Mouse (Mus musculus): ENCODE data around the gene Odf3. TPM values are rescaled to one million over a fixed set of nuclear protein-coding genes. Genes with fewer than 3 reads are reported as not detected.

Gene Odf3
- polyA plus RNA-seq, 1 experiment from 2014 or later: not detected

GRCm38 (mm10) chr7:140899121-140899520, 51.5 kb downstream of the Odf3 start:
- DNase-seq (ENCODE audit: low spot score) (no peak), ATAC-seq (replicated peaks; ENCODE audit: insufficient number of reproducible peaks, low FRiP score, low TSS enrichment, low read depth) (no peak)
- Histone ChIP-seq H3K9me3 (replicated peaks; ENCODE audit: control insufficient read depth, low read length) (no peaks in the 10 kb centered on the region), H3K9ac (replicated peaks; ENCODE audit: low read length) (no peak overlapping the region), H3K27ac (replicated peaks; ENCODE audit: low read depth, low read length) (no peak overlapping the region), H3K4me3 (ENCODE audit: low read depth, low read length) (no peak overlapping the region), H3K4me2 (ENCODE audit: low read depth, low read length) (no peak overlapping the region), H3K27me3 (ENCODE audit: control insufficient read depth, insufficient read depth, low read length) (no peaks in the 10 kb centered on the region), H3K4me1 (ENCODE audit: control insufficient read depth, insufficient read depth, low read length) (no peaks in the 10 kb centered on the region), H3K36me3 (replicated peaks; ENCODE audit: control insufficient read depth, insufficient read depth, low read depth, low read length) (peaks cover 13% of the 10 kb centered on the region)
- 78% methylated on average over 3 of the region's 3 CpGs for WGBS

- Histone ChIP-seq H3K27ac (replicated peaks; ENCODE audit: low read depth, low read length) (no peak within 1 kb of the TSS), H3K9me3 (replicated peaks; ENCODE audit: control insufficient read depth, low read length) (no peaks in the 10 kb centered on the region), H3K9ac (replicated peaks; ENCODE audit: low read length) (no peak within 1 kb of the TSS), H3K4me3 (ENCODE audit: low read depth, low read length) (no peak within 1 kb of the TSS), H3K4me2 (ENCODE audit: low read depth, low read length) (no peak within 1 kb of the TSS), H3K27me3 (ENCODE audit: control insufficient read depth, insufficient read depth, low read length) (no peaks in the 10 kb centered on the region), H3K4me1 (ENCODE audit: control insufficient read depth, insufficient read depth, low read length) (no peaks in the 10 kb centered on the region), H3K36me3 (replicated peaks; ENCODE audit: control insufficient read depth, insufficient read depth, low read depth, low read length) (peaks cover 9% of the 10 kb centered on the region)
- ATAC-seq (replicated peaks; ENCODE audit: insufficient number of reproducible peaks, low FRiP score, low TSS enrichment, low read depth) (no peak), DNase-seq (ENCODE audit: low spot score) (no peak)
- WGBS: 87% methylated on average over 10 of the region's 10 CpGs
These were observed 52.6 kb downstream of the Odf3 start, which contains the start of gene Cox8b for GRCm38 (mm10) chr7:140900220-140900619. Gene Cox8b, minus strand, starts transcription at chr7:140900446.

Other genes starting within 250 kb of the Odf3 start
- not detected in 2 replicates for gene Olfr46, start 246.5 kb upstream of the Odf3 start, polyA plus RNA-seq (2014; fragmentation: Nextera tagmentation; extraction: Ambion mirVana)
- not detected in 2 replicates for gene Olfr61, start 218.8 kb upstream of the Odf3 start, polyA plus RNA-seq (2014; fragmentation: Nextera tagmentation; extraction: Ambion mirVana)
- gene Olfr53, start 201.4 kb upstream of the Odf3 start, polyA plus RNA-seq (2014; fragmentation: Nextera tagmentation; extraction: Ambion mirVana): not detected in 2 replicates
- not detected in 2 replicates for gene Olfr539, start 187.9 kb upstream of the Odf3 start, polyA plus RNA-seq (2014; fragmentation: Nextera tagmentation; extraction: Ambion mirVana)
- gene Olfr45, start 165.9 kb upstream of the Odf3 start, polyA plus RNA-seq (2014; fragmentation: Nextera tagmentation; extraction: Ambion mirVana): not detected in 2 replicates
- not detected in 2 replicates for gene Olfr541, start 150.5 kb upstream of the Odf3 start, polyA plus RNA-seq (2014; fragmentation: Nextera tagmentation; extraction: Ambion mirVana)
- not detected in 2 replicates for gene Cyp2e1, start 84.1 kb upstream of the Odf3 start, polyA plus RNA-seq (2014; fragmentation: Nextera tagmentation; extraction: Ambion mirVana)
- gene Syce1, start 60.0 kb upstream of the Odf3 start, polyA plus RNA-seq (2014; fragmentation: Nextera tagmentation; extraction: Ambion mirVana): 0.14 and 0.38 TPM in 2 replicates
- gene Zfp941, start 25.6 kb upstream of the Odf3 start, polyA plus RNA-seq (2014; fragmentation: Nextera tagmentation; extraction: Ambion mirVana): 3.5 and 3.6 TPM in 2 replicates
- gene Urah, start 12.8 kb upstream of the Odf3 start, polyA plus RNA-seq (2014; fragmentation: Nextera tagmentation; extraction: Ambion mirVana): 1.1 and 1.3 TPM in 2 replicates
- not detected in 2 replicates for gene Scgb1c1, start 2.3 kb upstream of the Odf3 start, polyA plus RNA-seq (2014; fragmentation: Nextera tagmentation; extraction: Ambion mirVana)
- gene Gm45785, start 8.5 kb downstream of the Odf3 start, polyA plus RNA-seq (2014; fragmentation: Nextera tagmentation; extraction: Ambion mirVana): not detected in 2 replicates
- gene Ric8a, start 9.2 kb downstream of the Odf3 start, polyA plus RNA-seq (2014; fragmentation: Nextera tagmentation; extraction: Ambion mirVana): 56.7 and 58.3 TPM in 2 replicates
- 22.9 and 31.8 TPM in 2 replicates for gene Bet1l, start 9.8 kb downstream of the Odf3 start, polyA plus RNA-seq (2014; fragmentation: Nextera tagmentation; extraction: Ambion mirVana)
- 185 and 195 TPM in 2 replicates for gene Psmd13, start 34.2 kb downstream of the Odf3 start, polyA plus RNA-seq (2014; fragmentation: Nextera tagmentation; extraction: Ambion mirVana)
- gene Sirt3, start 34.5 kb downstream of the Odf3 start, polyA plus RNA-seq (2014; fragmentation: Nextera tagmentation; extraction: Ambion mirVana): 17.1 and 19.3 TPM in 2 replicates
- not detected in 2 replicates for gene Cox8b, start 52.6 kb downstream of the Odf3 start, polyA plus RNA-seq (2014; fragmentation: Nextera tagmentation; extraction: Ambion mirVana)
- gene Nlrp6, start 73.1 kb downstream of the Odf3 start, polyA plus RNA-seq (2014; fragmentation: Nextera tagmentation; extraction: Ambion mirVana): 0.07 TPM in 1 of 2 replicates, not detected in the other
- gene Pgghg, start 93.6 kb downstream of the Odf3 start, polyA plus RNA-seq (2014; fragmentation: Nextera tagmentation; extraction: Ambion mirVana): 12.4 and 14.3 TPM in 2 replicates
- 0.38 and 0.78 TPM in 2 replicates for gene Ifitm5, start 102.5 kb downstream of the Odf3 start, polyA plus RNA-seq (2014; fragmentation: Nextera tagmentation; extraction: Ambion mirVana)
- gene Gm45717, start 108.1 kb downstream of the Odf3 start, polyA plus RNA-seq (2014; fragmentation: Nextera tagmentation; extraction: Ambion mirVana): not detected in 2 replicates
- gene Ifitm2, start 108.2 kb downstream of the Odf3 start, polyA plus RNA-seq (2014; fragmentation: Nextera tagmentation; extraction: Ambion mirVana): 595 and 632 TPM in 2 replicates
- gene Ifitm1, start 119.4 kb downstream of the Odf3 start, polyA plus RNA-seq (2014; fragmentation: Nextera tagmentation; extraction: Ambion mirVana): 19.9 and 20.1 TPM in 2 replicates
- gene Ifitm3, start 163.0 kb downstream of the Odf3 start, polyA plus RNA-seq (2014; fragmentation: Nextera tagmentation; extraction: Ambion mirVana): 29.8 and 36.5 TPM in 2 replicates
- gene Ifitm6, start 170.1 kb downstream of the Odf3 start, polyA plus RNA-seq (2014; fragmentation: Nextera tagmentation; extraction: Ambion mirVana): not detected in 2 replicates
- not detected in 2 replicates for gene Gm17387, start 181.3 kb downstream of the Odf3 start, polyA plus RNA-seq (2014; fragmentation: Nextera tagmentation; extraction: Ambion mirVana)
- 15.8 and 19.4 TPM in 2 replicates for gene B4galnt4, start 213.3 kb downstream of the Odf3 start, polyA plus RNA-seq (2014; fragmentation: Nextera tagmentation; extraction: Ambion mirVana)
- gene Pkp3, start 230.4 kb downstream of the Odf3 start, polyA plus RNA-seq (2014; fragmentation: Nextera tagmentation; extraction: Ambion mirVana): 3.1 and 3.5 TPM in 2 replicates